Mouse (Mus musculus): ENCODE data around the gene Cdk2ap2.
"Not testable (repeated sequence)": the region's sequence is repeated elsewhere in the genome, so short reads cannot be mapped to it uniquely, and the experiment has no call there.

- not testable (repeated sequence) for TF ChIP-seq CTCF, POLR2A (IDR thresholded peaks at IDR 0.05; ENCODE audit: extremely low read depth, insufficient read depth, low read length)
Observed at GRCm38 (mm10) chr19:4064501-4064900, 32.5 kb upstream of the Cdk2ap2 start.
